Mouse (Mus musculus) adrenal gland, adult 18-20 months (tissue): ENCODE measurements around the gene Cog7. TPM values are rescaled to one million over a fixed set of nuclear protein-coding genes. Genes with fewer than 3 reads are reported as not detected.

Experiments used
- DNase-seq, 2 experiments: peaks; one replicate each; pipeline ENCODE4 v3.0.0; 2021 to 2022; ENCODE audit warnings: low spot score in 2 of 2
- total RNA-seq, 2 experiments: library from RNA; stranded (reverse); gene quantifications; 1 replicate in 1 of 2; 2 replicates in 1 of 2; pipeline ENCODE4 v1.2.3; 2021

The Cog7 gene
- total RNA-seq, 2 experiments from 2014 or later: 26.5 to 27.5 TPM

- DNase-seq: no peak
Observed at GRCm38 (mm10) chr7:121954891-121955669, 26.4 kb downstream of the Cog7 start.

GRCm38 (mm10) chr7:121947513-121947912 is 34.0 kb downstream of the Cog7 start:
- DNase-seq: no peak

- no peak for DNase-seq
Observed at GRCm38 (mm10) chr7:121946196-121946595, 35.3 kb downstream of the Cog7 start.

GRCm38 (mm10) chr7:121942371-121942770 is 39.1 kb downstream of the Cog7 start:
- no peak for DNase-seq

GRCm38 (mm10) chr7:121941640-121942039 is 39.9 kb downstream of the Cog7 start:
- DNase-seq: no peak

GRCm38 (mm10) chr7:121941016-121941415 is 40.5 kb downstream of the Cog7 start:
- no peak for DNase-seq

GRCm38 (mm10) chr7:121939729-121940128 is 41.8 kb downstream of the Cog7 start:
- DNase-seq: no peak

GRCm38 (mm10) chr7:121939244-121939643 is 42.3 kb downstream of the Cog7 start:
- no peak for DNase-seq

- no peak for DNase-seq
Observed at GRCm38 (mm10) chr7:121938124-121938891, 43.2 kb downstream of the Cog7 start.

- DNase-seq: no peak
Observed at GRCm38 (mm10) chr7:121936861-121937630, 44.5 kb downstream of the Cog7 start.

- no peak for DNase-seq
Observed at GRCm38 (mm10) chr7:121935906-121936794, 45.4 kb downstream of the Cog7 start.

GRCm38 (mm10) chr7:121934346-121934745 is 47.2 kb downstream of the Cog7 start:
- DNase-seq: no peak

- DNase-seq: no peak
Observed at GRCm38 (mm10) chr7:121933675-121934074, 47.8 kb downstream of the Cog7 start.

GRCm38 (mm10) chr7:121931246-121931645 is 50.3 kb downstream of the Cog7 start:
- DNase-seq: no peak

GRCm38 (mm10) chr7:121927882-121928281 is 53.6 kb downstream of the Cog7 start:
- no peak for DNase-seq

- DNase-seq: no peak
Observed at GRCm38 (mm10) chr7:121924361-121924760, 57.1 kb downstream of the Cog7 start.

GRCm38 (mm10) chr7:121913944-121914343 is 67.6 kb downstream of the Cog7 start:
- no peak for DNase-seq

- DNase-seq: no peak
Observed at GRCm38 (mm10) chr7:121912250-121912649, 69.3 kb downstream of the Cog7 start.

GRCm38 (mm10) chr7:121906879-121907278 is 74.6 kb downstream of the Cog7 start:
- DNase-seq: no peak

GRCm38 (mm10) chr7:121902757-121903411 is 78.6 kb downstream of the Cog7 start:
- DNase-seq: no peak
